Mouse (Mus musculus): Measurements from ENCODE around the gene Gm10591. TPM values are rescaled to one million over a fixed set of nuclear protein-coding genes. Genes with fewer than 3 reads are reported as not detected.
"Not testable (repeated sequence)": the region's sequence is repeated elsewhere in the genome, so short reads cannot be mapped to it uniquely, and the experiment has no call there.

Gene Gm10591
- not detected for total RNA-seq (2021)
- long read RNA-seq, experiment 1, partial matches to known transcripts = 0 of 1 reads
- long read RNA-seq, experiment 1, other reads (novel, unspliced or antisense) = 0 of 1 reads
- long read RNA-seq, experiment 2, partial matches to known transcripts = 0 of 1 reads
- long read RNA-seq, experiment 2, other reads (novel, unspliced or antisense) = 0 of 1 reads

DNA sequence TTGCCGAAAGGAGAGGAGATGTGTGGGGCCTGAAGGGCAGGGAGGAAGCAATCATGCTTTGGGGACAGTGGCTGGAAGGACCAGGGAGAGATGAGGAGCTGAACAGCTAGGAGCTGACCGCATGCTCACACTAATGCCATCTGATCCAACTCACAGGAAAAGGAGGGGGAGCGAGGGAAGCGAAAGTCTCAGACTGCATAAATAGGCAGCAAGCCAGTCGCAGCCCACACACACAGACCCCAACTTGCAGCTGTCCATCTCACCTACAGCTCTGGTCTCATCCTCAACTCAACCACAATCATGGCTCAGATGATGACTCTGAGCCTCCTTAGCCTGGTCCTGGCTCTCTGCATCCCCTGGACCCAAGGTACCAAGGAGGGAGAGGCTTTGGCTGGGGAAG, at the start of gene Gm10591:
TSS of gene Gm10591 (plus strand) at position 301 of the 400 bp plus-strand sequence.
- DNase-seq; intact Hi-C loops (cut with DNase I): not testable (repeated sequence)

DNA sequence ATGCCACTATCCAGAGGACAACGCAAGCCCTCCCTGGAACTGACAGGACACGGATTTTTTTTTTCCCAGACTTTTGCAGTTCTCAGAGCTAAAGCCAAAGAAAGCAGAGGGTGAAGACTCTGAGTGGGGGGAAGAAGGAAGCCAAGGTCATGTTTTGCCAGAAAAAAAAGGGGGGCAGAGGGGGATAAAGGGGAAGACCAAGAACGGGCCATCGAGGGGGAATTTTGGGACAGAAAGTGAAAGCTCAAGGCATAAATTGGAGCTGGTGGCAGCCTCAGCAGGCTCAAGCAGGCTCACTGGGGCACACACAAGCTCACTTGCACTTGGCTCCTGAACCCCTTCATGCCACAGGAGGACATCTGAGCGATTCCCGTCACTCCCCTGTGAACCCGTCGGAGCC, 17.4 kb downstream of the Gm10591 start, which contains the start of gene Gm2564:
TSS of gene Gm2564 (plus strand) at position 301 of the 400 bp plus-strand sequence.
- intact Hi-C loops (cut with DNase I); DNase-seq: not testable (repeated sequence)

DNA sequence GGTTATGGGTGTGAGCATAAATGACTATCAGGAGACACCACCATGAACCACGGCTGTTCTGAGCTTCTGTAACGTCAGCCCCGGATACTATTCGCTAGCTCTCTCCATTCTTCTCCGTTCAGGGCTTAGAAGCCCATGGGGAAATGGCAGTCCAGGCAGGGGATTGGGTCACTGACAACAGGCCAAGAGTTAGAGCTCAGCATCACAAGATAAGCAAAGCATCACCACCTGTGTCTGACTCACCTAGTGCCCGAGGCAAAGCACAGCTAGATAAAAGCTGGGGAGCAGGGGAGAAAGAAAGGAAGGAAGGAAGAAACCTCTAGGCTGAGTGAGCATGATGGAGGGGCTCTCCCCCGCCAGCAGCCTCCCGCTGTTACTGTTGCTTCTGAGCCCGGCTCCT, 43.0 kb downstream of the Gm10591 start, which contains the start of gene Ccl27b:
TSS of gene Ccl27b (plus strand) at position 301 of the 400 bp plus-strand sequence.
- DNase-seq; intact Hi-C loops (cut with DNase I): not testable (repeated sequence)

DNA sequence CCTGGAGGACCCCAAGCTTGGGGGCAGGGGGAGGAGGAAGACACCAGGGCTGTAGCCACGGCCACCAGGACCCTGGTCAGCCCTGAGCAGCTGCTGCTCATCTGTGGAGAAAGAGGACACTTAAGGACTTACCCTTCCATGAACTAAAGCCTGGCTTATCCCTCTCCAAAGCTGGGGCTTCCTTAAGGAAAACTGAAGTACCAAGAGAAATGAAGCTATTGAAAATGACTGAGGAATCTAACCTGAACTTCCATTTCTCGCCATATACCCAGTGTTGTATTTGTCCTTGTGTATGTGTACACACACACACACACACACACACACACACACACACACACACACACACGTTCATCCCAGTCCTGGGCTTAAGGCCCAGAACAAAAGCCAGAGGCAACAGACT, 49.8 kb downstream of the Gm10591 start, which contains the start of gene Il11ra2:
TSS of gene Il11ra2 (minus strand) at position 101 of the 400 bp plus-strand sequence.
- intact Hi-C loops (cut with DNase I); DNase-seq: not testable (repeated sequence)

Other genes starting within 250 kb of the Gm10591 start
- gene Gm21586, start 172.8 kb upstream of the Gm10591 start, total RNA-seq (2021) = not detected
- gene Gm2163, start 145.4 kb upstream of the Gm10591 start, total RNA-seq (2021) = not detected
- gene Fam205a2, start 84.0 kb upstream of the Gm10591 start, total RNA-seq (2021) = not detected
- gene Gm2564, start 17.5 kb downstream of the Gm10591 start, total RNA-seq (2021) = 1 to 10 TPM; 2.7 to 4.3 TPM
- gene Ccl27b, start 43.1 kb downstream of the Gm10591 start, total RNA-seq (2021) = not detected
- gene Il11ra2, start 49.7 kb downstream of the Gm10591 start, total RNA-seq (2021) = under 1 TPM; 0.23 to 0.25 TPM
- under 1 TPM in 1 of 2 experiments, not detected in 1; 0.57 TPM for gene 4930578G10Rik, start 123.3 kb downstream of the Gm10591 start, total RNA-seq (2021)
- not detected for gene Ccl19, start 144.4 kb downstream of the Gm10591 start, total RNA-seq (2021)
- 10 to 100 TPM in 1 of 2 experiments, 1 to 10 TPM in 1; 7.8 to 13.8 TPM for gene Ccl21a, start 161.8 kb downstream of the Gm10591 start, total RNA-seq (2021)
- not detected for gene Fam205a1, start 241.7 kb downstream of the Gm10591 start, total RNA-seq (2021)
- gene Gm12394, start 244.6 kb downstream of the Gm10591 start, total RNA-seq (2021) = not detected